Mouse (Mus musculus): ENCODE data around the gene Map3k10. TPM values are rescaled to one million over a fixed set of nuclear protein-coding genes. Genes with fewer than 3 reads are reported as not detected.
A peak's percentile ranks its signal among the peaks of the same experiment; 100 is the strongest.

The Map3k10 gene
- polyA plus RNA-seq, 1 experiment, result 27.1 TPM

- Histone ChIP-seq H3K4me3 (replicated peaks; ENCODE audit: extremely low read depth, low read depth, low read length) (no peak overlapping the region), H3K4me1 (ENCODE audit: control insufficient read depth, insufficient read depth, low read length) (peaks cover 10% of the 10 kb centered on the region)
- no peak for DNase-seq
- 41% methylated on average over 8 of the region's 8 CpGs for WGBS
- no peak for TF ChIP-seq CTCF (IDR thresholded peaks at IDR 0.05; ENCODE audit: insufficient read depth, low read length)
Observed at GRCm38 (mm10) chr7:27613751-27614499, 60.5 kb downstream of the Map3k10 start.

- peaks cover 11% of the 10 kb centered on the region for H3K4me1 ChIP-seq (ENCODE audit: control insufficient read depth, insufficient read depth, low read length)
- 63% methylated on average over 4 of the region's 4 CpGs for WGBS
- no peak overlapping the region for H3K4me3 ChIP-seq (replicated peaks; ENCODE audit: extremely low read depth, low read depth, low read length)
- DNase-seq, result no peak
- TF ChIP-seq CTCF (IDR thresholded peaks at IDR 0.05; ENCODE audit: insufficient read depth, low read length) (no peak), POLR2A (IDR thresholded peaks at IDR 0.05; ENCODE audit: borderline replicate concordance, extremely low read depth, low read depth, low read length) (no peak)
Observed at GRCm38 (mm10) chr7:27612940-27613339, 61.5 kb downstream of the Map3k10 start.

- peaks cover 29% of the 10 kb centered on the region for H3K4me1 ChIP-seq (ENCODE audit: control insufficient read depth, insufficient read depth, low read length)
- H3K4me3 ChIP-seq (replicated peaks; ENCODE audit: extremely low read depth, low read depth, low read length), result no peak overlapping the region
- 92% methylated on average over 5 of the region's 5 CpGs for WGBS
- DNase-seq, result no peak
- no peak for TF ChIP-seq POLR2A (IDR thresholded peaks at IDR 0.05; ENCODE audit: borderline replicate concordance, extremely low read depth, low read depth, low read length)
- no peak for TF ChIP-seq CTCF (IDR thresholded peaks at IDR 0.05; ENCODE audit: insufficient read depth, low read length)
Observed at GRCm38 (mm10) chr7:27610871-27611270, 63.5 kb downstream of the Map3k10 start.

GRCm38 (mm10) chr7:27610370-27610769 is 64.0 kb downstream of the Map3k10 start:
- 81% methylated on average over 3 of the region's 3 CpGs for WGBS
- TF ChIP-seq CTCF (IDR thresholded peaks at IDR 0.05; ENCODE audit: insufficient read depth, low read length), result no peak
- no peak for TF ChIP-seq POLR2A (IDR thresholded peaks at IDR 0.05; ENCODE audit: borderline replicate concordance, extremely low read depth, low read depth, low read length)
- no peak for DNase-seq
- Histone ChIP-seq H3K4me1 (ENCODE audit: control insufficient read depth, insufficient read depth, low read length) (peaks cover 33% of the 10 kb centered on the region), H3K4me3 (replicated peaks; ENCODE audit: extremely low read depth, low read depth, low read length) (no peak overlapping the region)

- Histone ChIP-seq H3K4me3 (replicated peaks; ENCODE audit: extremely low read depth, low read depth, low read length) (no peak overlapping the region), H3K4me1 (ENCODE audit: control insufficient read depth, insufficient read depth, low read length) (peaks cover 35% of the 10 kb centered on the region)
- TF ChIP-seq POLR2A (IDR thresholded peaks at IDR 0.05; ENCODE audit: borderline replicate concordance, extremely low read depth, low read depth, low read length) (no peak), CTCF (IDR thresholded peaks at IDR 0.05; ENCODE audit: insufficient read depth, low read length) (no peak)
- DNase-seq, result no peak
- 57% methylated on average over 2 of the region's 2 CpGs for WGBS
Observed at GRCm38 (mm10) chr7:27609688-27610087, 64.7 kb downstream of the Map3k10 start.

GRCm38 (mm10) chr7:27609285-27609684 is 65.1 kb downstream of the Map3k10 start:
- 65% methylated on average over 4 of the region's 4 CpGs for WGBS
- no peak overlapping the region for H3K4me3 ChIP-seq (replicated peaks; ENCODE audit: extremely low read depth, low read depth, low read length)
- peaks cover 39% of the 10 kb centered on the region for H3K4me1 ChIP-seq (ENCODE audit: control insufficient read depth, insufficient read depth, low read length)
- no peak for TF ChIP-seq POLR2A (IDR thresholded peaks at IDR 0.05; ENCODE audit: borderline replicate concordance, extremely low read depth, low read depth, low read length)
- no peak for TF ChIP-seq CTCF (IDR thresholded peaks at IDR 0.05; ENCODE audit: insufficient read depth, low read length)
- no peak for DNase-seq

GRCm38 (mm10) chr7:27608130-27608529 is 66.3 kb downstream of the Map3k10 start:
- no peak for DNase-seq
- peaks cover 33% of the 10 kb centered on the region for H3K4me1 ChIP-seq (ENCODE audit: control insufficient read depth, insufficient read depth, low read length)
- TF ChIP-seq POLR2A (IDR thresholded peaks at IDR 0.05; ENCODE audit: borderline replicate concordance, extremely low read depth, low read depth, low read length) (no peak), CTCF (IDR thresholded peaks at IDR 0.05; ENCODE audit: insufficient read depth, low read length) (no peak)
- WGBS, result 67% methylated on average over 3 of the region's 3 CpGs
- no peak overlapping the region for H3K4me3 ChIP-seq (replicated peaks; ENCODE audit: extremely low read depth, low read depth, low read length)

- 16% methylated on average over 5 of the region's 5 CpGs for whole genome bisulfite sequencing
- Histone ChIP-seq H3K4me3 (replicated peaks; ENCODE audit: extremely low read depth, low read depth, low read length) (no peak overlapping the region), H3K4me1 (ENCODE audit: control insufficient read depth, insufficient read depth, low read length) (peaks cover 29% of the 10 kb centered on the region)
- no peak for TF ChIP-seq CTCF (IDR thresholded peaks at IDR 0.05; ENCODE audit: insufficient read depth, low read length)
- TF ChIP-seq POLR2A (IDR thresholded peaks at IDR 0.05; ENCODE audit: borderline replicate concordance, extremely low read depth, low read depth, low read length), result no peak
- DNase-seq, result peak; percentile 71
Observed at GRCm38 (mm10) chr7:27607580-27607979, 66.8 kb downstream of the Map3k10 start.

- Histone ChIP-seq H3K4me1 (ENCODE audit: control insufficient read depth, insufficient read depth, low read length) (peaks cover 33% of the 10 kb centered on the region), H3K4me3 (replicated peaks; ENCODE audit: extremely low read depth, low read depth, low read length) (no peak overlapping the region)
- no peak for DNase-seq
- no peak for TF ChIP-seq CTCF (IDR thresholded peaks at IDR 0.05; ENCODE audit: insufficient read depth, low read length)
- TF ChIP-seq POLR2A (IDR thresholded peaks at IDR 0.05; ENCODE audit: borderline replicate concordance, extremely low read depth, low read depth, low read length), result no peak
- WGBS, result 49% methylated on average over 10 of the region's 10 CpGs
Observed at GRCm38 (mm10) chr7:27606481-27607254, 67.7 kb downstream of the Map3k10 start.

Other genes with a start within 250 kb of the Map3k10 start
- gene Sptbn4, start 226.9 kb downstream of the Map3k10 start, polyA plus RNA-seq (2012; rRNA removed), result 0.05 and 0.13 TPM in 2 replicates
- gene Blvrb, start 226.6 kb downstream of the Map3k10 start, polyA plus RNA-seq (2012; rRNA removed), result 71.6 and 78.8 TPM in 2 replicates
- gene Sertad3, start 200.8 kb downstream of the Map3k10 start, polyA plus RNA-seq (2012; rRNA removed), result 10.2 and 10.5 TPM in 2 replicates
- gene Sertad1, start 187.7 kb downstream of the Map3k10 start, polyA plus RNA-seq (2012; rRNA removed), result 50.7 and 56.1 TPM in 2 replicates
- gene Prx, start 175.3 kb downstream of the Map3k10 start, polyA plus RNA-seq (2012; rRNA removed), result 62.0 and 67.4 TPM in 2 replicates
- 1.3 and 1.8 TPM in 2 replicates for gene Hipk4, start 151.3 kb downstream of the Map3k10 start, polyA plus RNA-seq (2012; rRNA removed)
- 180 and 201 TPM in 2 replicates for gene Pld3, start 121.4 kb downstream of the Map3k10 start, polyA plus RNA-seq (2012; rRNA removed)
- 22.4 and 28.5 TPM in 2 replicates for gene 2310022A10Rik, start 121.4 kb downstream of the Map3k10 start, polyA plus RNA-seq (2012; rRNA removed)
- gene Akt2, start 83.0 kb downstream of the Map3k10 start, polyA plus RNA-seq (2012; rRNA removed), result 81.4 and 101 TPM in 2 replicates
- not detected in 2 replicates for gene Ttc9b, start 20.7 kb downstream of the Map3k10 start, polyA plus RNA-seq (2012; rRNA removed)
- gene Zfp607b, start 14.7 kb upstream of the Map3k10 start, polyA plus RNA-seq (2012; rRNA removed), result 0.36 and 1.5 TPM in 2 replicates
- 1.2 and 1.9 TPM in 2 replicates for gene Zfp60, start 56.8 kb upstream of the Map3k10 start, polyA plus RNA-seq (2012; rRNA removed)
- gene Zfp626, start 132.6 kb upstream of the Map3k10 start, polyA plus RNA-seq (2012; rRNA removed), result 0.55 and 1.1 TPM in 2 replicates
- 0.54 and 1.1 TPM in 2 replicates for gene Zfp59, start 164.0 kb upstream of the Map3k10 start, polyA plus RNA-seq (2012; rRNA removed)
- gene Zfp607a, start 182.9 kb upstream of the Map3k10 start, polyA plus RNA-seq (2012; rRNA removed), result 0.72 and 1.7 TPM in 2 replicates